Mouse (Mus musculus): ENCODE measurements around the gene Mpnd. TPM values are rescaled to one million over a fixed set of nuclear protein-coding genes. Genes with fewer than 3 reads are reported as not detected.

Mpnd gene
- total and polyA plus RNA-seq, 2 experiments from 2014 or later, result 110 to 159 TPM

GRCm38 (mm10) chr17:56011441-56011840, 5.9 kb downstream of the Mpnd start:
- H3K4me1 ChIP-seq (ENCODE audit: insufficient read depth), result peaks cover 18% of the 10 kb centered on the region
- no peak overlapping the region for H3K4me2 ChIP-seq (ENCODE audit: low read depth)
- no peak for DNase-seq
- H3K9ac ChIP-seq, result peak overlapping the region; percentile 31; the same call in 1 of the 2 replicates
- H3K27me3 ChIP-seq (ENCODE audit: insufficient read depth, low read length), result no peaks in the 10 kb centered on the region
- no peaks in the 10 kb centered on the region for H3K9me3 ChIP-seq (ENCODE audit: low read length)
- no peak for TF ChIP-seq CTCF (IDR thresholded peaks at IDR 0.05; ENCODE audit: low read depth)
- ATAC-seq, result no peak
- 83% methylated on average over 7 of the region's 7 CpGs for WGBS
- peaks cover 37% of the 10 kb centered on the region for H3K36me3 ChIP-seq (ENCODE audit: insufficient read depth)
- H3K27ac ChIP-seq (ENCODE audit: low read depth, low read length), result no peak overlapping the region
- H3K4me3 ChIP-seq (ENCODE audit: low read depth, low read length), result no peak overlapping the region

GRCm38 (mm10) chr17:56015293-56015692, 9.8 kb downstream of the Mpnd start:
- peaks cover 69% of the 10 kb centered on the region for H3K36me3 ChIP-seq (ENCODE audit: insufficient read depth)
- no peak for DNase-seq
- TF ChIP-seq CTCF (IDR thresholded peaks at IDR 0.05; ENCODE audit: low read depth), result no peak
- no peaks in the 10 kb centered on the region for H3K27me3 ChIP-seq (ENCODE audit: insufficient read depth, low read length)
- H3K4me3 ChIP-seq (ENCODE audit: low read depth, low read length), result no peak overlapping the region
- no peaks in the 10 kb centered on the region for H3K9me3 ChIP-seq (ENCODE audit: low read length)
- 95% methylated on average over 9 of the region's 9 CpGs for WGBS
- H3K4me1 ChIP-seq (ENCODE audit: insufficient read depth), result peaks cover 7% of the 10 kb centered on the region; the same call in 1 of the 2 replicates
- no peak for ATAC-seq
- no peak overlapping the region for H3K4me2 ChIP-seq (ENCODE audit: low read depth)
- no peak overlapping the region for H3K9ac ChIP-seq
- H3K27ac ChIP-seq (ENCODE audit: low read depth, low read length), result no peak overlapping the region

DNA sequence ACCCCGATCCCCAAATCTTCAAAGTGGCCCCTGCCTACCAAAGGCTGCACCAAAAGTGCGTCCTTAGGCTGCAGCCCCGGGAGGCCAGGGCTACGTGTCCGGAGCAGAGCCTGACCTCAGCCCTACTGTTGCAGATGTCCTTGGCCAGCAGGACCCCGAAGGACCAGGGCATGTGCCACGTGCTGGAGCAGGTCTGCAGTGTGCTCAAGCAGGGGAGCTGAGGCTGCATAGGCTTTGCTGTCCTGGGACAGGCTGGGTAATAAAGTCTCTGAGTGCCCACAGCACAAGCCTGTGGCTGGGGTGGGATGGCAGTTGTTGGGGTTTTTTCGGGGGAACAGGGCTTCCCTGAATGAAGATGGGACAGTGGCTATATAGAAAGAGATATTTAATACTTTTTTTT, 10.9 kb downstream of the Mpnd start:
- H3K9me3 ChIP-seq (ENCODE audit: low read length), result no peaks in the 10 kb centered on the region
- no peaks in the 10 kb centered on the region for H3K27me3 ChIP-seq (ENCODE audit: insufficient read depth, low read length)
- H3K4me3 ChIP-seq (ENCODE audit: low read depth, low read length), result no peak overlapping the region
- no peak overlapping the region for H3K27ac ChIP-seq (ENCODE audit: low read depth, low read length)
- DNase-seq (no peak), ATAC-seq (no peak)
- peaks cover 69% of the 10 kb centered on the region for H3K36me3 ChIP-seq (ENCODE audit: insufficient read depth)
- no peak for TF ChIP-seq CTCF (IDR thresholded peaks at IDR 0.05; ENCODE audit: low read depth)
- H3K4me1 ChIP-seq (ENCODE audit: insufficient read depth), result no peaks in the 10 kb centered on the region
- 87% methylated on average over 8 of the region's 8 CpGs for WGBS
- no peak overlapping the region for H3K9ac ChIP-seq
- no peak overlapping the region for H3K4me2 ChIP-seq (ENCODE audit: low read depth)

DNA sequence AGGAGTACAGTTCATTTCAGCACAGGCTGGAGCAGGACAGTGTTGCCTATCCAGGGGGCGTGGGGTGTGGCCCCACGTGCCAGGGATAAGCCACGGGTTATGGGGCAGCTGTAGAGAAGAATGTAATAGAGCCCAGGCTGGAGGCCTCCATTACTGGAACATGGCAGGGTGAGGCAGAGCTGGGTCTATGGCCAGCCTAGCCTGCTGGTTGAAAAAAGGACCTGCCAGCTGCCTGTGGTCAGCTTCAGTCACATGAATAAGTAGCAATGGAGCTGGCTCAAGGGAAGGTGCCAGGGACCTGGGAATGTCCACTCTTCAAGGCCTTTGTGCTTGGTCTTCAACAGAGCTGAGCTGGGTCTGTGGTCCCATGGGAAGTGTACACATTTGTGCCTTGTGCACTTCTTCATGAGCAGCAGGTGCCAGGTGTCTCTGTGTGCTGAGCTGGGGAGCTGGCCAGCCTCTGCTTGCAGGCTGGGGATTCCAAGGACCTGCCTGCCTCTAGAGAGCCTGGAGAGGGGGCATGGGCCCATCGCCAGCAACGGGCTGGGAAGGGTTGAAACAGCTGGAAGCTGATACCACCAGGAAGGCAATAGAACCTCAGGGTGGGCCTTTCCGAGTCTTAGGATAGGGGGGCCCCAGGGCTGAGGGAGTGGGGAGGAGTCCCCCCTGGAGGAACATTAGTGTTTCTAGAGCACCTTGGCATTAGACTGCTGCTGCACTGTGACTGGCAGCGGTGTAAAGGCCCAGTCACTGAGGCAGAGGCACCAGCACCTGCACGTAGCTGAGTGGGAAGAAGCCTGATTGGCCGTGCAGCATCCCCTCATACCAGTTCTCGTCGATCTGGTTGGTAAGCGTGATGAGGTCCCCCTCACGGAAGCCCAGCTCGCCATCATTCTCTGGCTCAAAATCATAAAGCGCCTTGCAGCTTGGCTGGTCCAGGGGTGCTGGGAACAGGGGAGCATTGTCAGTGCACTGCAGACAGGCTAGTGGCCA, 11.6 kb downstream of the Mpnd start:
- H3K4me2 ChIP-seq (ENCODE audit: low read depth), result no peak overlapping the region
- no peaks in the 10 kb centered on the region for H3K4me1 ChIP-seq (ENCODE audit: insufficient read depth)
- H3K9ac ChIP-seq, result no peak overlapping the region
- no peak for TF ChIP-seq CTCF (IDR thresholded peaks at IDR 0.05; ENCODE audit: low read depth)
- no peaks in the 10 kb centered on the region for H3K27me3 ChIP-seq (ENCODE audit: insufficient read depth, low read length)
- no peak overlapping the region for H3K4me3 ChIP-seq (ENCODE audit: low read depth, low read length)
- WGBS, result 78% methylated on average over 15 of the region's 15 CpGs
- no peaks in the 10 kb centered on the region for H3K9me3 ChIP-seq (ENCODE audit: low read length)
- DNase-seq (no peak), ATAC-seq (no peak)
- no peak overlapping the region for H3K27ac ChIP-seq (ENCODE audit: low read depth, low read length)
- H3K36me3 ChIP-seq (ENCODE audit: insufficient read depth), result peaks cover 61% of the 10 kb centered on the region

- peaks cover 57% of the 10 kb centered on the region for H3K36me3 ChIP-seq (ENCODE audit: insufficient read depth)
- peak overlapping the region; percentile 35; the same call in 1 of the 2 replicates for H3K27ac ChIP-seq (ENCODE audit: low read depth, low read length)
- no peaks in the 10 kb centered on the region for H3K9me3 ChIP-seq (ENCODE audit: low read length)
- H3K4me2 ChIP-seq (ENCODE audit: low read depth), result no peak overlapping the region
- no peaks in the 10 kb centered on the region for H3K27me3 ChIP-seq (ENCODE audit: insufficient read depth, low read length)
- TF ChIP-seq CTCF (IDR thresholded peaks at IDR 0.05; ENCODE audit: low read depth), result no peak
- WGBS, result 91% methylated on average over 7 of the region's 7 CpGs
- H3K9ac ChIP-seq, result no peak overlapping the region
- no peaks in the 10 kb centered on the region for H3K4me1 ChIP-seq (ENCODE audit: insufficient read depth)
- H3K4me3 ChIP-seq (ENCODE audit: low read depth, low read length), result no peak overlapping the region
- DNase-seq (no peak), ATAC-seq (no peak)
Observed at GRCm38 (mm10) chr17:56017848-56018247, 12.3 kb downstream of the Mpnd start.

DNA sequence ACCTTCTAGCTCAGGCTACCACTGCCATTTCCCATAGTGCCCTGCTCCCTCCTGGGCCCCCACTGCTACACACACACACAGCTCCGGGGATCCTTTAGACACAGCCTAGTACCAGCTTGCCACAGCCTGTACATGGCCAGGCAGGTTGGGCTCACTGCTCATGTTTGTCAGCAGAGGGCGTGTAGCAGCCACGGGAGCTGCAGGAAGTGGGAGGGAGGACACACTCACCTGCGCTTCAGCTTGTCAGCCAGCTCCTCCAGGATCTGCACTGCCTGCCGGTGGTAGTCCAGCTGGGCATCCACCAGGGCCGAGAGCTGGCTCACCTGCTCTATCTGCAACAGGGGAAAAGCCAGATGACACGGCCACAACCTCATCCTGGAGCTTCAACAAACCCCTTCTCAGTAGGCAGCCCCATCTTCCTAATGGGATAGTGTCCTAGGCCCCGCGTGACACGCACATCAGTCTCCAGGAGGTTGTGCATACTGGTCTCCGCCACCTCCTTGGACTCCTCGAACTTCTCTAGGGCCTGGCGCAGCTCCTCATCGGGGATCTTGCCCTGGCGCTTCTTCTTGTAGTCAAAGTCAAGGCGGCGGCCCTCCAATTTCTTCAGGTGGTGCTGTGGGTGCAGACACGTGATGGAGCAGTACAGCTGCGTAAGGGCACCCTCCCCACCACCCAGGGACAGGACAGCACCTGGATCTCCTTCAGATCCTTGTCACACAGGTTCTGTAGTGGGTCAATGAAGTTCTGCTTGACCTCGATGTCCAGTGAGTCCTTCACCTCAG, 13.0 kb downstream of the Mpnd start:
- Histone ChIP-seq H3K9me3 (ENCODE audit: low read length) (no peaks in the 10 kb centered on the region), H3K36me3 (ENCODE audit: insufficient read depth) (peaks cover 56% of the 10 kb centered on the region), H3K4me3 (ENCODE audit: low read depth, low read length) (no peak overlapping the region), H3K27ac (ENCODE audit: low read depth, low read length) (peak overlapping the region; percentile 35; the same call in 1 of the 2 replicates), H3K9ac (no peak overlapping the region), H3K27me3 (ENCODE audit: insufficient read depth, low read length) (no peaks in the 10 kb centered on the region), H3K4me2 (ENCODE audit: low read depth) (no peak overlapping the region), H3K4me1 (ENCODE audit: insufficient read depth) (no peaks in the 10 kb centered on the region)
- peak; percentile 58 for TF ChIP-seq CTCF (IDR thresholded peaks at IDR 0.05; ENCODE audit: low read depth)
- WGBS, result 69% methylated on average over 20 of the region's 20 CpGs
- DNase-seq, result peak; percentile 57
- peak; percentile 63 for ATAC-seq

Data from forebrain, postnatal 0 days (tissue).